Mouse (Mus musculus) ES-E14 (cell line): ENCODE measurements around the gene Abca4.
A peak's percentile ranks its signal among the peaks of the same experiment; 100 is the strongest.

Source experiments
- CHD2 ChIP-seq: IDR thresholded peaks from 2 replicates; pipeline ENCODE4 v1.6.1; 2014; ENCODE audit warnings: mild to moderate bottlenecking, low read depth, low read length, inconsistent platforms
- HCFC1 ChIP-seq: IDR thresholded peaks from 2 replicates; pipeline ENCODE4 v1.6.1; 2012; ENCODE audit warnings: low read length, inconsistent platforms, borderline replicate concordance; ENCODE audit not compliant: insufficient read depth
- MAFK ChIP-seq: IDR thresholded peaks from 2 replicates; pipeline ENCODE4 v1.6.1; 2014; ENCODE audit warnings: mild to moderate bottlenecking, low read depth, low read length, inconsistent platforms; ENCODE audit not compliant: insufficient read depth
- ZNF384 ChIP-seq: IDR thresholded peaks from 2 replicates; pipeline ENCODE4 v1.6.1; 2012; ENCODE audit warnings: low read depth, low read length, inconsistent platforms

GRCm38 (mm10) chr3:122145430-122145829 is 101.2 kb downstream of the Abca4 start:
- TF ChIP-seq ZNF384 (no peak), MAFK (peak; percentile 23; the same call in 1 of the 2 replicates), HCFC1 (no peak), CHD2 (peak; percentile 91)
